Mouse (Mus musculus): ENCODE measurements around the gene Cbs. TPM values are rescaled to one million over a fixed set of nuclear protein-coding genes. Genes with fewer than 3 reads are reported as not detected.

Gene Cbs
- polyA plus RNA-seq, 1 experiment: 19.5 TPM

DNA sequence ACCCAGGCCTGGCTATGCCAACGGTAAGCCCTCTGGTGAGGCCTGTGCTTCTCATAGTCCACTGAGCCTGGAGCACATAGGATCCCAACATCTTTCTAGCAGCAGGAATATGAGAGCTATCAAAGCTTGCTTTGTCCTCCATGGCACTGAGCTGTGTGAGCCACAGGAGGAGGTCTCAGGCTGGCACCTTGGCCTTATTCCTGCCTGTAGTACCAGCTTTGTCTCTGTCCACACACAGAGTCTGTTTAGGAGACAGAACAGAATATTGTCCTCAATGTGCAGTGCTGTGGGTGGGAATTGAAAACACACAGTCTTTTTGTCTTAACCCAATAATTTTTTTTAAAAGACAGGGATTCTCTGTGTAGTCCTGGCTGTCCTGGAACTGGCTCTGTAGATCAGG, 37.4 kb upstream of the Cbs start:
- TF ChIP-seq POLR2A (IDR thresholded peaks at IDR 0.05; ENCODE audit: insufficient read depth, low read length): no peak
- TF ChIP-seq CTCF (IDR thresholded peaks at IDR 0.05; ENCODE audit: low read depth, low read length): no peak
- no peak for TF ChIP-seq EP300 (IDR thresholded peaks at IDR 0.05; ENCODE audit: insufficient read depth, low read depth, low read length)

DNA sequence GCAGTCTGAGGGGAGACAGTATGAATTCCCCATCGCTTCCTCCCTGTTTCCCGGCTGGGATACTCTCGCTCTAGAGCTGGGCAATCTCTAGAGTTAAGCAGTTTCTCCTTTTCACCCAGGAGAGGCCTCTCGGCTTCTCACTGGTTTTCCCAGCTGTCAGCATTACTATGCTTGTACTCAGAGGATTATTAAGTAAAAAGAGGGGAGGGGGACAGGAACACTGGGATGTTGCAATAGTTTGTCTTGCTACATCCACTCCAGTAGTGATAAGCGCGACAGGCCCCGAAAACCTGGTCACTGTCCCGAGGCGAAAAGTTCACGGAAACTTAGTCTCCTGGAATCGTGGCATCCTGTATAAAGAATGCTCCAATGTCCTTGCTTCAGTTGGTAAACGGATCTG, 35.2 kb upstream of the Cbs start:
- Histone ChIP-seq H3K36me3 (ENCODE audit: control insufficient read depth, insufficient read depth, low read length, poor library complexity, severe bottlenecking) (no peaks in the 10 kb centered on the region), H3K27ac (ENCODE audit: insufficient read depth, low read length) (no peak overlapping the region), H3K9me3 (replicated peaks; ENCODE audit: control insufficient read depth, insufficient read depth, low read length, poor library complexity, severe bottlenecking) (no peaks in the 10 kb centered on the region), H3K4me1 (ENCODE audit: control insufficient read depth, insufficient read depth, low read length) (no peaks in the 10 kb centered on the region), H3K4me3 (ENCODE audit: low read depth, low read length) (no peak overlapping the region), H3K9ac (ENCODE audit: low read depth, poor library complexity, severe bottlenecking) (no peak overlapping the region), H3K27me3 (ENCODE audit: control insufficient read depth, insufficient read depth, low read length, poor library complexity, severe bottlenecking) (no peaks in the 10 kb centered on the region)
- TF ChIP-seq POLR2A (IDR thresholded peaks at IDR 0.05; ENCODE audit: insufficient read depth, low read length): no peak
- TF ChIP-seq EP300 (IDR thresholded peaks at IDR 0.05; ENCODE audit: insufficient read depth, low read depth, low read length): no peak
- TF ChIP-seq CTCF (IDR thresholded peaks at IDR 0.05; ENCODE audit: low read depth, low read length): no peak

More for the DNA sequence above, 37.4 kb upstream of the Cbs start:
- Histone ChIP-seq H3K4me1 (ENCODE audit: control insufficient read depth, insufficient read depth, low read length) (no peaks in the 10 kb centered on the region), H3K4me3 (ENCODE audit: low read depth, low read length) (no peak overlapping the region), H3K27ac (ENCODE audit: insufficient read depth, low read length) (no peak overlapping the region), H3K36me3 (ENCODE audit: control insufficient read depth, insufficient read depth, low read length, poor library complexity, severe bottlenecking) (no peaks in the 10 kb centered on the region), H3K27me3 (ENCODE audit: control insufficient read depth, insufficient read depth, low read length, poor library complexity, severe bottlenecking) (no peaks in the 10 kb centered on the region), H3K9me3 (replicated peaks; ENCODE audit: control insufficient read depth, insufficient read depth, low read length, poor library complexity, severe bottlenecking) (no peaks in the 10 kb centered on the region), H3K9ac (ENCODE audit: low read depth, poor library complexity, severe bottlenecking) (no peak overlapping the region)

DNA sequence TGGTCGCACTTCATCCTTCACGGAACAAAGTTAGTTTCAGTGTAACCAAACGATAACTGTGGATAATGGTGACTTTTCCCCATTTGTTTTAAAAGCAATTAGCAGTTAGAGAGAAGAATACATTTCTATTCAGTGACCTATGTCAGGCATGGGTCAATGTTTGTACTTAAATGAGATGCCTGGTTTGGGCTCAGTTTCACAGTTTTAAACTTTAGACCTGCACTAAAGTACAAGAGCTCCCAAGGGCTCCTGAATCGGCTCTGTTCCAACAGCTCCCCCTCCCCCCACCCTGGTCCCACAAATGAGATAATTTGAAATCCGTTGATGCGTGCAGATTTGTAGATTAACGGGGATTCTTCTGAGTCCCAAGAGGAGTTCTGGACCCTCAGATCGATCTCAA, 34.7 kb upstream of the Cbs start:
- H3K4me3 ChIP-seq (ENCODE audit: low read depth, low read length): no peak overlapping the region
- no peak for TF ChIP-seq POLR2A (IDR thresholded peaks at IDR 0.05; ENCODE audit: insufficient read depth, low read length)
- TF ChIP-seq EP300 (IDR thresholded peaks at IDR 0.05; ENCODE audit: insufficient read depth, low read depth, low read length): no peak
- TF ChIP-seq CTCF (IDR thresholded peaks at IDR 0.05; ENCODE audit: low read depth, low read length): no peak
- no peaks in the 10 kb centered on the region for H3K27me3 ChIP-seq (ENCODE audit: control insufficient read depth, insufficient read depth, low read length, poor library complexity, severe bottlenecking)
- no peaks in the 10 kb centered on the region for H3K9me3 ChIP-seq (replicated peaks; ENCODE audit: control insufficient read depth, insufficient read depth, low read length, poor library complexity, severe bottlenecking)
- H3K4me1 ChIP-seq (ENCODE audit: control insufficient read depth, insufficient read depth, low read length): no peaks in the 10 kb centered on the region
- no peak overlapping the region for H3K27ac ChIP-seq (ENCODE audit: insufficient read depth, low read length)
- no peaks in the 10 kb centered on the region for H3K36me3 ChIP-seq (ENCODE audit: control insufficient read depth, insufficient read depth, low read length, poor library complexity, severe bottlenecking)
- no peak overlapping the region for H3K9ac ChIP-seq (ENCODE audit: low read depth, poor library complexity, severe bottlenecking)

DNA sequence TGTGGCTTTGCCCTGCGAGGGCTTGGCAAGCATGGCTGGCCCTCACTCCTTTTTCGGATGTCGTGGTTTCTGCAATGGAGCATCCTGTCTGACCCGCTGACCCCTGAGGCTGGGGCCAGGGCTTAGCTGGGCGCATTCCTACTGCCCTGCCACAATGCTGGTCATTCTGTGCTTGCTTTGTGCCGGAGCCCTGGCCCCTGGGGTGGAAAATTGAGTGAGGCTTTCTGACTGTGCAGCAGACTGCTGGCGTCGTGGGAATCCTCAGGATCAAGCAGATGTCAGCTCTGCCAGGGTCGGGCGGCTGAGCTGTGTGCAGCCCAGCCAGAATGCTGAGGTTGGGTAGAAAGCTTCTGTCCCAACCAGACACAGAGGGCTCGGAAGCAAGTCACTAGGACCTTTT, 33.1 kb upstream of the Cbs start:
- Histone ChIP-seq H3K9ac (ENCODE audit: low read depth, poor library complexity, severe bottlenecking) (no peak overlapping the region), H3K9me3 (replicated peaks; ENCODE audit: control insufficient read depth, insufficient read depth, low read length, poor library complexity, severe bottlenecking) (no peaks in the 10 kb centered on the region), H3K4me3 (ENCODE audit: low read depth, low read length) (no peak overlapping the region), H3K36me3 (ENCODE audit: control insufficient read depth, insufficient read depth, low read length, poor library complexity, severe bottlenecking) (no peaks in the 10 kb centered on the region), H3K27me3 (ENCODE audit: control insufficient read depth, insufficient read depth, low read length, poor library complexity, severe bottlenecking) (no peaks in the 10 kb centered on the region), H3K27ac (ENCODE audit: insufficient read depth, low read length) (no peak overlapping the region), H3K4me1 (ENCODE audit: control insufficient read depth, insufficient read depth, low read length) (no peaks in the 10 kb centered on the region)
- TF ChIP-seq CTCF (IDR thresholded peaks at IDR 0.05; ENCODE audit: low read depth, low read length): no peak
- TF ChIP-seq POLR2A (IDR thresholded peaks at IDR 0.05; ENCODE audit: insufficient read depth, low read length): no peak
- no peak for TF ChIP-seq EP300 (IDR thresholded peaks at IDR 0.05; ENCODE audit: insufficient read depth, low read depth, low read length)

DNA sequence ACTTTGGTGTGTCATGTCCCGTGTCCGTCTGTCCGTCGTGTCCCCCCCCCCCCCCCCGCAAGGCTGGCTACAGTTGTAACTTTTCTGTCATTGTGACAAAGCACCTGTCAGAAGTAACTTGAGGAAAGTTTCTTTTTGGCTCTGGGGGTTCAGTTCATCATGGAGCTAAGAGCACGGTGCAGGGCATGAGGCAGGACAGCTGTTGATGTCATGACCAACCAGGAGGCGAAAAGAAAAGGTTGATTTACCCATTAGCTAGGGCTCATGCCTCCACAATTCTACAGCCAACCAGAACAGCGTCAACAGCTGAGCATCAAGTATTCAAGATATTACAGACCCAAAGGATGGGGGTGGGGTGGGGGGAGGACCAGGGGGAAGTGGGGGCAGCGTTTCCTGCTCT, 31.3 kb upstream of the Cbs start:
- TF ChIP-seq EP300 (IDR thresholded peaks at IDR 0.05; ENCODE audit: insufficient read depth, low read depth, low read length): no peak
- TF ChIP-seq CTCF (IDR thresholded peaks at IDR 0.05; ENCODE audit: low read depth, low read length): no peak
- TF ChIP-seq POLR2A (IDR thresholded peaks at IDR 0.05; ENCODE audit: insufficient read depth, low read length): no peak
- no peak overlapping the region for H3K9ac ChIP-seq (ENCODE audit: low read depth, poor library complexity, severe bottlenecking)
- no peak overlapping the region for H3K4me3 ChIP-seq (ENCODE audit: low read depth, low read length)

DNA sequence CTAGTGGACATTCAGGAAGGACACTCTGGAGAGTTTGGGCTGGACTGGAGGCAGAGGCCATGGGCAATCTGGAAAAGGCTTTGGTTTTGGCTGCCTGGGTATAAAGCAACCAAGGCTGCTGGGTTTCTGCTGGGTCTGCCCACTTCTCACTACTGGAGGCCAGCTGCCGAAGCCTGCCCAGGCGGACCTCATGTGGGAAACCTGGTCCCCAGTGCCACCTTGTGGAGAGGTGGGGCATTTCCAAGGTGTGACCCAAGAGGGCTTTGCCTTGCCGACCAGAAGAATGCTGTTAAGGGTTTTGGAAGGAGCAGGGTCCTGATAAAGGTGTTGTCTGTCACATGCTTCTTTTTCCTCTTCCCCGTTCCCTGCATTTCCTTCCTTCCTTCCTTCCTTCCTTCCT, 27.7 kb upstream of the Cbs start:
- H3K27ac ChIP-seq (ENCODE audit: insufficient read depth, low read length): no peak overlapping the region
- H3K36me3 ChIP-seq (ENCODE audit: control insufficient read depth, insufficient read depth, low read length, poor library complexity, severe bottlenecking): no peaks in the 10 kb centered on the region
- no peaks in the 10 kb centered on the region for H3K27me3 ChIP-seq (ENCODE audit: control insufficient read depth, insufficient read depth, low read length, poor library complexity, severe bottlenecking)
- H3K9me3 ChIP-seq (replicated peaks; ENCODE audit: control insufficient read depth, insufficient read depth, low read length, poor library complexity, severe bottlenecking): no peaks in the 10 kb centered on the region
- no peak overlapping the region for H3K9ac ChIP-seq (ENCODE audit: low read depth, poor library complexity, severe bottlenecking)
- no peaks in the 10 kb centered on the region for H3K4me1 ChIP-seq (ENCODE audit: control insufficient read depth, insufficient read depth, low read length)
- H3K4me3 ChIP-seq (ENCODE audit: low read depth, low read length): no peak overlapping the region
- 0 out of 2 replicates have a peak, but pooled peaks have one; percentile 31 for TF ChIP-seq EP300 (IDR thresholded peaks at IDR 0.05; ENCODE audit: insufficient read depth, low read depth, low read length)
- no peak for TF ChIP-seq POLR2A (IDR thresholded peaks at IDR 0.05; ENCODE audit: insufficient read depth, low read length)
- peak; percentile 95 for TF ChIP-seq CTCF (IDR thresholded peaks at IDR 0.05; ENCODE audit: low read depth, low read length)

More for the DNA sequence above, 31.3 kb upstream of the Cbs start:
- no peak overlapping the region for H3K27ac ChIP-seq (ENCODE audit: insufficient read depth, low read length)
- H3K27me3 ChIP-seq (ENCODE audit: control insufficient read depth, insufficient read depth, low read length, poor library complexity, severe bottlenecking): no peaks in the 10 kb centered on the region
- H3K4me1 ChIP-seq (ENCODE audit: control insufficient read depth, insufficient read depth, low read length): no peaks in the 10 kb centered on the region
- H3K9me3 ChIP-seq (replicated peaks; ENCODE audit: control insufficient read depth, insufficient read depth, low read length, poor library complexity, severe bottlenecking): no peaks in the 10 kb centered on the region
- no peaks in the 10 kb centered on the region for H3K36me3 ChIP-seq (ENCODE audit: control insufficient read depth, insufficient read depth, low read length, poor library complexity, severe bottlenecking)
